Mouse (Mus musculus): ENCODE data around the gene Simc1. TPM values are rescaled to one million over a fixed set of nuclear protein-coding genes. Genes with fewer than 3 reads are reported as not detected.
A peak's percentile ranks its signal among the peaks of the same experiment; 100 is the strongest.

Simc1 gene
- total RNA-seq, 1 experiment from 2014 or later, result 12.8 TPM

DNA sequence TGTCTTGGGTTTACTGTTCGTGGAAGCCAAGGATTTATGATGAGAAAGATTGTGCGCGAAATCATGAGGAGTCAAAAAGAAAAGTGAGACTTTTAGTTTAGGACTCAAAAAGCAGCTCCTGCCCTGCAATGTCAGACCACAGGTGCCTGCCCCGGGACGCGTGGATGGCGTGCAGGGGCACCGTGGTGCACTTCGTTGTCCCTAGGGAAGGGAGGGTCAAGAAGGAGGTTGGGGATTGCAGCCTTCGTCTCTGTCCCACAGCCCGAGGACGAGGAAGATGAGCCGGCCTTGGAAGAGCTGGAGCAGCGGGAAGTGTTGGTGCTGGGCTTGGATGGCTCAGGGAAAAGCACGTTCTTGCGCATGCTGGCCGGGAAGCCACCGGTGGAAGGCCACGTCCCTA, 71.9 kb downstream of the Simc1 start:
- ATAC-seq (replicated peaks; ENCODE audit: insufficient number of reproducible peaks, low FRiP score, low TSS enrichment, poor library complexity, severe bottlenecking), result no peak

DNA sequence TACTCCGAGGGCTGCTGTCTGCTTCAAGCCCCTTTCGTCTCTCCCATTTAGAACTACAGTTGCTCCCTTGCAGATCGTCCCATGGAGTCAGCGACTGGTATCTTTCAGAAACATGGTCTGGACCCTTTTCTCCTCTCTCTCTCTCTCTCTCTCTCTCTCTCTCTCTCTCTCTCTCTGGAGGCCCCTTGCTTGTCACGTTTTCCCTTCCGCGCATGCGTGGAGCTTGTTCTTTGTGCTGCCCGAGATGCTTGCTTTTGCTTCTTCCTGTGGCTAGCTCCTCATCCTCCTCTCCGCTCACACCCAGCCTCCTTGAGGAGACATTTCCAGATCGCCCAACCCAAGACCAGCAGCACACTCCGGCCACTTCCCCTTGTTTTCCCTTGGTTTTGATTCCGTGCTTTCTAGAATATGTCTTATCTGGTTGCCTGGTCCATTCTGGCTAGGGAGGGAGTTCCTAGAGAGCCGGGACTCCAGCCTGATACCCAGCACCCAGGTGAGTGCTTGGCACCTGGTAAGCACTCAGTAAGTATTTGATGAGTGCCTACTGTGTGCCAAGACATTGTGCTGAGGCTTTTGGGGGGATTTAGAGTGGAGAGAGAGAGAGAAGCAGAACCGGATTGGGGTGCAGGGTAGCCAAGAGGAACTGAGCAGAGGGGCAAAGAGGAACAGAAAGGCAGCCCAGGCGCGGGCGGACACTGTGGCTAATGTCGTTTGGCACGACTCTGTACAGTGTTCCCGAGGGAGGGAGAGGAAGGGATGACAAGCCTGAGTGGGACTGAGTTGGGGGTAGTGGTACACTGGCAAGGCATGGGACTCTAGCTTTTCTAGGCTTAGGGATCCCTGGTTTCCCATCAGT, 74.3 kb downstream of the Simc1 start:
- peak; percentile 65 for ATAC-seq (replicated peaks; ENCODE audit: insufficient number of reproducible peaks, low FRiP score, low TSS enrichment, poor library complexity, severe bottlenecking)

DNA sequence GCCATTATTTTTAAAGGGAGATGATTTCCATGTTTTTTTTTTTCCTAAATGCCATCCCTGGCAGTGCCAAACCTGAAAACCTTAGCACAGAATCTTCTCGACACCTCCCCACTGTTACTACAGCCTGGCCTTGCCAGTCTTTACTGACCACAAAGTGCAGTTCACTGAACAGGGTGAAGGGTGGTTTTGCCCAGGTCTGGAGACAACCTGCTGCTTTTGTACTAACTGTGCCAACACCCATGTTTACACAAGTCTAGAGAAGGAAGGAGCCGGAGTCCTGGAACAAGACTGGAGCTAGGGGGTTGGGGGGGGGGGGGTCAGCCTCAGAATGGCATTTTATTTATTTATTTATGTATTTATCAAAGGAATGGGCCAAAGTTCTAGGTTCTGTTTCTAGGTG, 77.8 kb downstream of the Simc1 start:
- ATAC-seq (replicated peaks; ENCODE audit: insufficient number of reproducible peaks, low FRiP score, low TSS enrichment, poor library complexity, severe bottlenecking), result no peak

DNA sequence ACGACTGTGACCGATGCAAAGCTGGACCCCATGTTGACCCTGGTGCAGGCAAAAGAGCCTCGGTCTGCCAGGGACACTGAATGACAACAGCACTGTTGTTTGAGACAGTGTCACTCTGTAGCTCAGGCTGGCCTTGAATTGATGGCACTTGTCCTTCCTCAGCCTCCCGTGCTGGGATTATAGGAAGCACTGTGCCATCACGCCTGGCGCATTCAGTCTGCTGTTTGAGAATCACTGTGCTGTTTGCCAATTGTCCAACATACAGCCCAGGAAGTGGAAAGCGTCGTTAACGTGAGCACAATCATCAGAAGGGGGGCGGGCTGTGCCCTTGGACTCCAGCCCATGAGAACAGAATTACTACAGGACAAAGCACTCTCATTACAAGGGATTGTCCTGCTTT, 78.5 kb downstream of the Simc1 start:
- no peak for ATAC-seq (replicated peaks; ENCODE audit: insufficient number of reproducible peaks, low FRiP score, low TSS enrichment, poor library complexity, severe bottlenecking)

DNA sequence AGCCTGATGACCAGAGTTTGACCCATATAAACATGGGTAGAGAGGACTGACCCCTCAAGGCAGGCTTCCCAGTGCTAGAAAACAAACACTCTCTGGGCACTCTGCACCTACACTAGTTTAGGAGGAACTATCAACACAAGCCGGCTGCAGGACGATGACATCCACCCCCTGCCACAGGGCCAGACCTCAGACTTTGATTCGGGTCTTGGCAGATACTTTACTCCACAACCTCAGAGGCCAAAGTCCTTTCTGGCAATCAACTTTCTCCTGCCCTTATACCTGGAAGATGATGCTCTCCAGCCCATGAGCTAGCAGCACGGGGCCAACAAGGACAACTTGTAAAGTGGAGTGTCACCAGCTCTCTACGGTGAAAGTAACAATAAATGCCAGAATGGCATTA, 79.3 kb downstream of the Simc1 start:
- ATAC-seq (replicated peaks; ENCODE audit: insufficient number of reproducible peaks, low FRiP score, low TSS enrichment, poor library complexity, severe bottlenecking), result no peak

DNA sequence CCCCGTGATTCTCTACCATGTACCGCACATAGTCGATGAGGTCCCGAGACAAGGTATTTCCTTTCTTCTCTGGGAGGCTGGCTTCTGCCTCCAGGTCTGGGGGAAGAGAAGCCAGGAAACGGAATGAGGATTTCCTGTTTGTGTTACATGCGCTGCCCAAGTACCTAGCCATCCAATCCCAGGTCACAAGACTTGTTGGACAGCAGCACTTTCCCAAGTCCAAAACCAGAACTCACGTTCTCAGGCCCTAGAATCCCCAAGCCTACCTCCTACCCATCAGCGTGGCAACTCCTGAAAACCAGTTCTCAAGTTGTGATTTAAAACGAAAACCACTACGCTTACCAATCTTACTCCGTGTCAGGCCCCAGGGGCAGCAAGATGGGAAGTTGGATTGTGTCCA, 82.3 kb downstream of the Simc1 start:
- ATAC-seq (replicated peaks; ENCODE audit: insufficient number of reproducible peaks, low FRiP score, low TSS enrichment, poor library complexity, severe bottlenecking), result no peak

DNA sequence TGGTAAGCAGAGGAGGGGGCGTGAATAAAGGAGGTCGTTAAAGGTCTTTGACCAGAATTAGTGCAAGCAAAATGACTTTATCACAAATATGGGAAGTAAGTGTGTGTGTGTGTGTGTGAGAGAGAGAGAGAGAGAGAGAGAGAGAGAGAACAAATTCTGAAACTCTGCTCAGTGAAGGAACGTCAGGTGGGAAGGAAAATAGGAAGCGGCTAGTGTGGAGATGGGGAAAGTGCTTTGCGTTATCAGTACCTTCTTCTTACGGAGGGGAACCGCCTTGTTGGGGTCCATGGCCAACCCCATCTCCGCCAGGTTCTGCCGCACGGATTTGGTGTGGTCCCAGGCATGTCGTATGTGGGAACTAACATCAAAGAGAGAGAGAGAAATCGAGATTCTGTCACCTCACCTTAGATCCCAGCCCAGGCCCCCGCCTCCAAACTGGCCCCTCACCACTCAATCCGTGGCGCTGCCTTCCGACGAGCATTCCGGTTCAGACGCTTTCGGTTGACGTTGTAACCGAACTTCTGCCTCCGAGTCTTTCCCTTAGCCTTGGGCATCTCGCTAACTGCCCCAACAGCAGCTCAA, 85.9 kb downstream of the Simc1 start:
- ATAC-seq (replicated peaks; ENCODE audit: insufficient number of reproducible peaks, low FRiP score, low TSS enrichment, poor library complexity, severe bottlenecking), result no peak

DNA sequence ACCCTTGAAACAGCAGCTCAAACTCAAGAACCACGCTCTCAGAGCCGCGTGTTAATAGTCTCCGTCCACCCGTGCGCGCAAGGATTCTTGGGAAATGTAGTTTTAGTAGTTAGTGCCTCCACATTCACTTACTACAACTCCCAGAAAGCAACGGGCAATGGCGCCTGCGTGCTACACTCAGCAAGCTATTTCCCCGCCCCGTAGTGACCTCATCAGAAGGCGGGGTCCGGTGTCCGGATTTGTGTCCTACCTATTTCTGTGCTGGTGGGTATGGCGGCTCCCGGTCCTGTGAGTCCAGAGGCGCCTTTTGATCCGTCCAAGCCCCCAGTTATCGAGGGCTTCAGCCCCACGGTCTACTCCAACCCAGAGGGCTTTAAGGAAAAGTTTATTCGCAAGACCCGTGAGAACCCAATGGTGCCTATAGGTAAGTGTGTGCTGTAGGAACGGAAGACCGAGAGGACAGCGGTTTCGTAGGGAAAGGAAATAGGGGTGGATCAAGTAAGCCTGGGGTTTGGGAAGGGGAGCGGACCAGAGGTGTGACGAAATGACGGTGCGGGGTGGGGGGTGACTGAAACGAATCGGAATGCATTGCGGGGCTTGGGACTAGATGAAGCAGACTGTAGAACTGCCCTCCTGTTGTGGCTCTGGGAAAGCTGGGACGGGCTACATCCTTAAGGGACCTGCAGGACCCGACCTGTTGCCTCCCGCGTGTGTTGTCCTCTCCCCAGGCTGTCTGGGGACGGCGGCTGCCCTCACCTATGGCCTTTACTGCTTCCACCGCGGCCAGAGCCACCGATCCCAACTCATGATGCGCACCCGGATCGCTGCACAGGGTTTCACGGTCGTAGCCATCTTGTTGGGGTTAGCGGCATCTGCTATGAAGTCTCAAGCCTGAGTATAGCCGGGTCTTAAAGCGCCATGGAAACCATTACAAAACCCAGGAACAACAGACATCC, 86.7 kb downstream of the Simc1 start, which contains the start of the genes Nop16 and Higd2a:
Nop16 (minus strand) TSS at position 95 of the 956 bp plus-strand sequence.
Higd2a (plus strand) TSS at position 212 of the 956 bp plus-strand sequence.
- peak; percentile 98 for ATAC-seq (replicated peaks; ENCODE audit: insufficient number of reproducible peaks, low FRiP score, low TSS enrichment, poor library complexity, severe bottlenecking)

DNA sequence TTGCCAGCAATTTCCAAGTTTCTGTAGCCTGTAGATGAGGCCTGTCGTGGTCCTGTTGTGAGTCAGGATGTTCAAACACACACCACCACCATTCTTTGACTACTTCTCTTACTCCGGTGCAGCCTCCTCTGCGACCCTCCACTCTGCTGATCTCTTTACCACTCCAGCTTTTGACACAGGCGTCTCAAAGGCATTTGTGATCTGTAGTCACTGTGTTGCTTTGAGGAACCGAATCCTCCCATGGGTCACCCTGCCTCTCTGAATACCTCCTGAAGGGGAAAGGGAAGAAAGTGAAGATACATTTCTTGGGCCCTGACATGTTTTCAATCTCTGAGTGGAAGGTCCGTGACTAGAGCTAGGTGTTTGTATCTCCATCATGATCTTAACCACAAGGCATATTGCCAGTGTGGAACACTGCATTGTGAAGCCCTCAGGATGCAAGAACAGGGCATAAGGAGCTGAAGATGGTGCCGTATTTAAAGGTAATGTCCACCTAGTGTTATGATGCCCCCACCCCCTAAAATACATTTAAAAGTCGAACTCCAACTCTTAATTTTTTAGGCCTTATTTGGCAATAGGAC, 88.3 kb downstream of the Simc1 start:
- ATAC-seq (replicated peaks; ENCODE audit: insufficient number of reproducible peaks, low FRiP score, low TSS enrichment, poor library complexity, severe bottlenecking), result no peak

DNA sequence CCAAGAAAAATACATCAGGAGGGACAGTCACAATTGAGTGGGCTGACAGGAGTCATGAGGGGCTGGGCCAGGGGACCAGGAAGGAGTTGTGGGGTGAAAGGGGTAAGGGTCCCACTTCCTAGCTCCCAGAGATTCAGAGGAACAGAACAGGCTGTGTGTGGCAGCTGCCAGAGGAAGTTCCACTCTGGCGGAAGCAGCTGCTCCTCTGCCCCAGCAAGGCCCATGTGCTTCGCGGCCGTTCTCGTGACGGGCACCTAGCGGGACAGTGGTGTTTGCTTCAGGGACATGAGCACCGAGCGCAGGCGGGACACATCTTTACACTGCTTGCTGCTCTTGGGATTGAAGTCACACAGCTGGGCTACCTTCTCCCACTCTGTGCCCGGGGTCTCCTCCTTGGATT, 90.0 kb downstream of the Simc1 start:
- ATAC-seq (replicated peaks; ENCODE audit: insufficient number of reproducible peaks, low FRiP score, low TSS enrichment, poor library complexity, severe bottlenecking), result no peak

DNA sequence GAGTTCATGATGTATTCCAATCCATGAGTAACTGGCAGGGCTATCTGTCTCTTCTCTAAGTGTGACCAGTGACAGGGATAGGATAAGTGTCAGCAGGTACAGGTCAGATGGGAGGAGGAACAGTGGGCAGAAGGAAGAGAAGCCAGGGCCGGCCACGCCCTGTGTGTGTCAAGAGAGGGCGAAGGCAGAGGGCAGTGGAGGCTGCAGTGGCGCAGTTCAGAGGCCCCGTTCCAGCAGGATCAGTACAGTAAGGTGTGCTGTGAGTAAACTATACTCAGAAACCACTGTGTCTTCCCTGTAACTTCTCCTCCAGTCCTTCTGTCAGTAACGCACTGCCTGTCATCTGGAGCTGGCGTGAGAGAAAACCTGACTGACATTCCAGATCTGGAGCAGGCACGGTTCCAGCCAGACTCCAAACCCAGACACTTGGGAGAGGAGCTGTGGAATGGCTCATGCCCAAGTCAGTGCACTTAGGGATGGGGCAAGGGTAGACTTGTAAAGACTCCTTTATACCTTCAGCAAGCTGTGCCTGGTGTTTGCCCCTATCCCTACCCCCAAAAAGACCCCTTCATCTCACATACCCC, 92.6 kb downstream of the Simc1 start:
- no peak for ATAC-seq (replicated peaks; ENCODE audit: insufficient number of reproducible peaks, low FRiP score, low TSS enrichment, poor library complexity, severe bottlenecking)

DNA sequence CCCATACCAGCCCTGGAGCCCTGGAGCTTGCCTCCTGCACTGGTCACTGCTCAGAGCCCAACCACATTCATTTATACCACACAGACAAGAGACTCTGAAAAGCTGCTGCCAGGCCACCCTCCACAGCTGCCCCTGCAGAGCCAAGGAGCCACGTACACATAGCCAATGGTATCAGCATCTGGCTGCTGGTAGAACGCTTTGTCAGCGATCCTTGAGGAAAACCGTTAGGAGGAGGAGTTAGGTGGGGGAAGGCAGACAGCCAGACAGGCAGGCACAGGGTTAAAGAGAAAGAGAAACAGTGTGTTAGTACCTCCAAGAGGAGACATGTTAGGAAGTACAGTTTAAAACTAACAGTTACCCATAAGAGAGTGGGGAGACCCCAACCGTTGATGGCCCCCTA, 93.3 kb downstream of the Simc1 start:
- ATAC-seq (replicated peaks; ENCODE audit: insufficient number of reproducible peaks, low FRiP score, low TSS enrichment, poor library complexity, severe bottlenecking), result no peak

DNA sequence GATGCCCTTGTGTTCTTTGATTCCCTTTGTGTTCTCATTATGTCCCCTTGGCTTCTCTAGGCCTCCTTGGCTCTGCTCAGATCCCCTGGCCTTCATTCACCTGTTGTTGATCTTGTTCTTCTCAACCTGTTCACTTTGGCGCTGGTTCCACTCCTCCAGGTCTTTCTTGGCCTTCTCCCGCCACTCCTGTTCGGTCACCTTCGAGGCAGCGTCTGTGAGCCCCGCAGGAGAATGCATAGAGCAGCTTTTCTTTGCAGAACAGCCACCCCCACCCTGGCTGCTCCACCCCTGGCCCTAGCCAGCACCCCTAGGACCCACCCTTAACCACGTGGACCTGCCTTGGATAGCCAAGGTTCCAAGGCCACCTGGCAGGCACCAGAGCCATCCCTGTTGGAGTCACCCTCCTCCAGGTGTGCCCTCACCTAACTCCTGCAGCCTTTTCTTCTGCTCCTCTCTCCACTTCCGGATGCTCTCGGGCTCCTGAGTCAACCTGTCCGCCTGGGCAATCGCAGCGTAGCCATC, 95.1 kb downstream of the Simc1 start:
- ATAC-seq (replicated peaks; ENCODE audit: insufficient number of reproducible peaks, low FRiP score, low TSS enrichment, poor library complexity, severe bottlenecking), result no peak

Other genes starting within 250 kb of the Simc1 start
- gene Cplx2, start 132.4 kb upstream of the Simc1 start, total RNA-seq (2017), result 0.19 to 0.85 TPM in 2 of 3 replicates, not detected in the other
- gene Thoc3, start 34.9 kb upstream of the Simc1 start, total RNA-seq (2017), result 19.8 to 26.8 TPM (median 22.8 TPM) in 3 replicates
- 34.5 to 44.1 TPM (median 38.3 TPM) in 3 replicates for gene 4833439L19Rik, start 61.7 kb downstream of the Simc1 start, total RNA-seq (2017)
- gene Arl10, start 71.2 kb downstream of the Simc1 start, total RNA-seq (2017), result 8.7 to 27.2 TPM (median 9.5 TPM) in 3 replicates
- gene Nop16, start 86.3 kb downstream of the Simc1 start, total RNA-seq (2017), result 8.6 to 17.2 TPM (median 16.5 TPM) in 3 replicates
- 22.4 to 36.2 TPM (median 28.0 TPM) in 3 replicates for gene Higd2a, start 86.4 kb downstream of the Simc1 start, total RNA-seq (2017)
- gene Cltb, start 107.6 kb downstream of the Simc1 start, total RNA-seq (2017), result 19.8 to 45.0 TPM (median 35.6 TPM) in 3 replicates
- 33.8 to 63.9 TPM (median 38.3 TPM) in 3 replicates for gene Faf2, start 118.0 kb downstream of the Simc1 start, total RNA-seq (2017)
- gene Rnf44, start 190.1 kb downstream of the Simc1 start, total RNA-seq (2017), result 17.1 to 52.7 TPM (median 36.1 TPM) in 3 replicates
- 0.10 TPM in 1 of 3 replicates, not detected in the others for gene Cdhr2, start 197.7 kb downstream of the Simc1 start, total RNA-seq (2017)
- gene Gprin1, start 246.1 kb downstream of the Simc1 start, total RNA-seq (2017), result not detected in 3 replicates

Data from monocyte, adult 5-6 weeks (primary cell).